Mouse (Mus musculus) C2C12 (cell line): ENCODE results near the gene Dnm2.

Experiments
- CEBPB ChIP-seq: IDR thresholded peaks from one replicate; pipeline ENCODE4 v1.6.1; 2011; ENCODE audit warnings: low read depth, mild to moderate bottlenecking, control low read depth, moderate library complexity
- CTCF ChIP-seq: IDR thresholded peaks from one replicate; pipeline ENCODE4 v1.5.1; 2011; ENCODE audit not compliant: control insufficient read depth, insufficient read depth, insufficient read length
- FOSL1 ChIP-seq: IDR thresholded peaks from one replicate; pipeline ENCODE4 v1.8.0; 2011; ENCODE audit warnings: mild to moderate bottlenecking, low read length; ENCODE audit not compliant: poor library complexity, insufficient read depth, severe bottlenecking
- MAX ChIP-seq: IDR thresholded peaks from one replicate; pipeline ENCODE4 v1.6.1; 2011; ENCODE audit warnings: mild to moderate bottlenecking, control low read depth
- MYOD1 ChIP-seq: IDR thresholded peaks from one replicate; pipeline ENCODE4 v1.6.1; 2011; ENCODE audit warnings: low read depth; ENCODE audit not compliant: control insufficient read depth, insufficient read length
- USF1 ChIP-seq: IDR thresholded peaks from one replicate; pipeline ENCODE4 v1.6.1; 2011; ENCODE audit warnings: low read depth, mild to moderate bottlenecking, control low read depth, moderate library complexity

- no peak for TF ChIP-seq CTCF
- no peak for TF ChIP-seq MAX
- no peak for TF ChIP-seq MYOD1
- no peak for TF ChIP-seq FOSL1
- no peak for TF ChIP-seq CEBPB
- no peak for TF ChIP-seq USF1
Observed at GRCm38 (mm10) chr9:21430724-21431123, 6.0 kb downstream of the Dnm2 start.
